Comparison of ENCODE assay signal across 16 mouse cellular contexts in genomic region chr10:13027702-13028101, GRCm38 (mm10). TPM values are rescaled to one million over a fixed set of nuclear protein-coding genes. Genes with fewer than 3 reads are reported as not detected.
"Had no signal": no experiment of that assay in that cellular context is flagged by ENCODE, and none has a peak within 500 bp of the region (broad histone marks: within the 10 kb centered on the region; RNA-seq: fewer than 3 reads in every experiment).

No protein-coding gene starts in this region.

- H3K4me1 ChIP-seq: neural tube, embryonic 15.5 days; stomach, embryonic 15.5 days had no signal

- H3K9ac ChIP-seq: neural tube, embryonic 15.5 days; stomach, embryonic 15.5 days had no signal

- DNase-seq: retina, postnatal 1 day; right cerebral cortex, adult 18-20 months; right cerebral cortex, postnatal 14 days; right cerebral cortex, postnatal 25 days; right cerebral cortex, postnatal 4 days; spleen, adult 18-20 months; thymus, adult 18-20 months; thymus, adult 2 months; thymus, postnatal 14 days; thymus, postnatal 25 days; thymus, postnatal 36 days; thymus, postnatal 4 days had no signal

- H3K9me3 ChIP-seq: neural tube, embryonic 15.5 days; stomach, embryonic 15.5 days had no signal

- H3K4me2 ChIP-seq: neural tube, embryonic 15.5 days; stomach, embryonic 15.5 days had no signal

- H3K36me3 ChIP-seq: neural tube, embryonic 15.5 days; stomach, embryonic 15.5 days had no signal

- H3K27ac ChIP-seq: neural tube, embryonic 15.5 days; stomach, embryonic 15.5 days; stomach, postnatal 0 days had no signal

- H3K27me3 ChIP-seq: neural tube, embryonic 15.5 days; stomach, embryonic 15.5 days had no signal

- H3K4me3 ChIP-seq: neural tube, embryonic 15.5 days; stomach, embryonic 15.5 days had no signal

RNA-seq across cellular contexts. Expression of gene Plagl1, which starts 32.6 kb away (rescaled TPM):
- total RNA-seq: neutrophil, adult 5-6 weeks had no signal
